Mouse (Mus musculus) erythroblast, embryonic 14.5 days (primary cell): ENCODE data around the gene Tprgl.

Source experiments
- GATA1 ChIP-seq: IDR thresholded peaks from 2 replicates; pipeline ENCODE4 v1.6.1; 2012; ENCODE audit warnings: low read length, inconsistent platforms, mixed read lengths
- TAL1 ChIP-seq: IDR thresholded peaks from 3 replicates; pipeline ENCODE4 v1.6.1; 2012; ENCODE audit warnings: low read length, inconsistent platforms, mixed read lengths

DNA sequence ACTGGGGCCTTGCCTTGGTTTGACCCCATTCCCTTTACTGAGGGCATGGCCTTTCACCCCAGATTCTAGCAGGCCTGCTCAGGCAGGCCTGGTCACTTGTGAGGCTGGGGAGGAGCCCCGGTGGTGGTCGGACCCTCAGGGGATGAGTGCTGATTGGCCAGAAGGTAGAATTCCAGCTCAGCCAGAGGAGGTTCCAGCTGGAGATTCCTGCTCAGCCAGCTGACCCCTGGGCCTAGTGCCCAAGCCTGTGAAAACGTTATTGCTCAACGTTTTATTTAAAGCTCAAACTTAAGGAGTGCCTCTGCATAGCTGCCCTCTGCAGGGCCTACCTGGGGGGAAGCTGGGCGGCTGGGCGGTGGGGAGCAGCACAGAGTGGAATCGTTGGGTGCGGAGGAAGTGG lies 16.8 kb upstream of the Tprgl start:
- TF ChIP-seq GATA1 (no peak), TAL1 (no peak)
